Mouse (Mus musculus): ENCODE measurements around the gene Stra8.

DNA sequence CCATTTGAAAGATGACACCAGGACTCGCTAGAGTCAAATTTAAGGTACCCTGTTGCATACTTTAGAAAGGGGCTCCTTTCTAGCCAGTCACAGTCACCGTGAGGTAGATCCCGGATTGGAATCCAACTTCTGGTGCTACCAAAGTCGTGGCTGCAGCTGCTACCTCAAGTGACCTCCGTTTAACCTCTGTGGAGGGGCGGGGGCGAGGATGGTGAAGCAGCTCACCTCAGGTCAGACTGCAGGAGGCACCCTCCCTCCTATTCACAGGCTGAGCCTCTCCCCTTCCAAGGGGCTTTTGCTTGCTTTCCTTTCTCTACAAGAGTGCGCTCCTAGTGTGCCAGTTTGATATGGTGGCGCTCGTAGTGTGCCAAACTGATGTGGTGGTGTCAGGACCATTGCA, at the start of gene Stra8:
- TF ChIP-seq CTCF (IDR thresholded peaks at IDR 0.05; ENCODE audit: low read depth, low read length) (no peak), POLR2A (IDR thresholded peaks at IDR 0.05; ENCODE audit: borderline replicate concordance, low read depth, low read length) (no peak)

All from bone marrow macrophage, adult 2 months (primary cell).